Comparison of ENCODE assay signal across 19 mouse cellular contexts in the genomic region with DNA sequence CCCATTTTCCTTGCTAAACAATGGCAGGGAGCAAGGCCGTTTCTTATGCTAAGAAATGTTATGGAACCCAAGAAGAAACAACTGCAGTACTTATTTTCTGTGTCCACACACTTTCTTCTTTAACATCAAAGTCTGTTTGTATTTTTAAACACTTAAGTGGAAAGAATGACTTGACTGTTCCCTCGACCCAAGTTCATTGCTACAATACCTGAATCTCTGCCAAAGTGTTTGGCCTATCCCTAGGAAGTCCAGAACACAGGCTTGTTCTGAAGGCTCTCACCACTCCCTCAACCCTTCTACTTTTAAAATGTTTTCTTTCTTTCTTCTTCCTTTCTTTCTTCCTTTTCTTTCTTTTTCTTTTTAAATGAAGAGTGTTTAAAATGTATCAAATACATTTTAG.
DNase-seq lines count a peak whose midpoint lies in the region; ATAC-seq and TF ChIP-seq lines count a peak whose summit lies in the region.
"Had no signal": no experiment of that assay in that cellular context is flagged by ENCODE, and none has a peak within 500 bp of the region (broad histone marks: within the 10 kb centered on the region; RNA-seq: fewer than 3 reads in every experiment).

No protein-coding gene starts in this region.

- H3K27me3 ChIP-seq in kidney, postnatal 0 days (ENCODE audit: insufficient read depth, low read length) = no peaks in the 10 kb centered on the region
- H3K27me3 ChIP-seq: limb, embryonic 12.5 days; neural tube, embryonic 12.5 days had no signal

- WGBS in kidney, postnatal 0 days = 40% methylated on average over 2 of the region's 2 CpGs

- no peaks in the 10 kb centered on the region for H3K9me3 ChIP-seq in kidney, postnatal 0 days (replicated peaks; ENCODE audit: low read length)
- H3K9me3 ChIP-seq: limb, embryonic 12.5 days; neural tube, embryonic 12.5 days had no signal

- H3K4me2 ChIP-seq in kidney, postnatal 0 days (ENCODE audit: low read length) = no peak overlapping the region
- H3K4me2 ChIP-seq: limb, embryonic 12.5 days; neural tube, embryonic 12.5 days had no signal

- no peak overlapping the region for H3K27ac ChIP-seq in kidney, postnatal 0 days
- peak overlapping the region; percentile 82 for H3K27ac ChIP-seq in brown adipose tissue, adult 24 weeks (replicated peaks; ENCODE audit: low read depth, low read length)
- H3K27ac ChIP-seq: limb, embryonic 12.5 days; liver, embryonic 14.5 days; neural tube, embryonic 12.5 days had no signal

- TF ChIP-seq CTCF in kidney, postnatal 0 days (IDR thresholded peaks at IDR 0.05; ENCODE audit: low read depth) = no peak

- intact Hi-C loops in heart, postnatal 36 days (cut with DNase I) = loop anchor here (5.0 kb wide), 1 partner anchor 84 kb away; no protein-coding TSS in a partner anchor

- no peaks in the 10 kb centered on the region for H3K36me3 ChIP-seq in kidney, postnatal 0 days (ENCODE audit: insufficient read depth, low read length)
- H3K36me3 ChIP-seq: limb, embryonic 12.5 days; neural tube, embryonic 12.5 days had no signal

- ATAC-seq in kidney, postnatal 0 days (replicated peaks; ENCODE audit: low FRiP score, low read depth) = no peak
- ATAC-seq: forebrain, embryonic 16.5 days had no signal

- H3K4me3 ChIP-seq in kidney, postnatal 0 days (replicated peaks; ENCODE audit: low read depth, low read length) = no peak overlapping the region
- H3K4me3 ChIP-seq in brown adipose tissue, adult 24 weeks (ENCODE audit: insufficient read depth, low read depth, low read length) = no peak overlapping the region
- H3K4me3 ChIP-seq: erythroblast, embryonic 14.5 days; limb, embryonic 12.5 days; neural tube, embryonic 12.5 days had no signal

- no peaks in the 10 kb centered on the region for H3K4me1 ChIP-seq in kidney, postnatal 0 days (replicated peaks; ENCODE audit: insufficient read depth, low read length)
- H3K4me1 ChIP-seq in brown adipose tissue, adult 24 weeks (ENCODE audit: control insufficient read depth, insufficient read depth, insufficient read length, low read length) = peaks cover 13% of the 10 kb centered on the region; the same call in 1 of the 2 replicates
- H3K4me1 ChIP-seq: limb, embryonic 12.5 days had no signal

- no peak overlapping the region for H3K9ac ChIP-seq in kidney, postnatal 0 days (ENCODE audit: low read depth, low read length)
- H3K9ac ChIP-seq: limb, embryonic 12.5 days; liver, embryonic 14.5 days; neural tube, embryonic 12.5 days had no signal

- DNase-seq in heart, adult 18-20 months = peak; percentile 49 to 70
- DNase-seq in heart, postnatal 36 days = no peak
- DNase-seq in kidney, postnatal 0 days (ENCODE audit: low spot score) = peak; percentile 57
- DNase-seq in kidney, postnatal 14 days = no peak
- DNase-seq in lung, postnatal 25 days (ENCODE audit: low spot score) = peak; percentile 90
- no peak for DNase-seq in embryo, embryonic 9.5 days (ENCODE audit: extremely low spot score)
- no peak for DNase-seq in spleen, adult 18-20 months
- DNase-seq: adrenal gland, adult 8-10 months; cerebellum, adult 9-10 months; embryo, embryonic 11 days; gastrocnemius, postnatal 25 days; heart, postnatal 4 days; right cerebral cortex, postnatal 25 days had no signal

Comparison
In these comparisons a context has a peak if more than half of its experiments do, and no peak if none do; other contexts are left out.
1. DNase-seq: peak in heart, adult 18-20 months (2 of 2), kidney, postnatal 0 days (single experiment) and lung, postnatal 25 days (single experiment); none in heart, postnatal 36 days (0 of 2), kidney, postnatal 14 days (single experiment), embryo, embryonic 9.5 days (single experiment) and spleen, adult 18-20 months (0 of 2).